Mouse (Mus musculus): ENCODE data around the gene Tmed8.
"Not testable (repeated sequence)": the region's sequence is repeated elsewhere in the genome, so short reads cannot be mapped to it uniquely, and the experiment has no call there.

Tmed8 gene

GRCm38 (mm10) chr12:87158099-87158498, 42.2 kb downstream of the Tmed8 start:
- DNase-seq = no peak

GRCm38 (mm10) chr12:87157361-87157760, 42.9 kb downstream of the Tmed8 start:
- no peak for DNase-seq

- not testable (repeated sequence) for DNase-seq
Observed at GRCm38 (mm10) chr12:87154448-87154847, 45.8 kb downstream of the Tmed8 start.

- DNase-seq = no peak
Observed at GRCm38 (mm10) chr12:87149471-87149870, 50.8 kb downstream of the Tmed8 start.

GRCm38 (mm10) chr12:87148136-87148535, 52.1 kb downstream of the Tmed8 start:
- DNase-seq = no peak

GRCm38 (mm10) chr12:87147395-87148089, 52.7 kb downstream of the Tmed8 start, which contains the start of gene Pomt2:
Pomt2 (minus strand) TSS chr12:87147968.
- peak; percentile 98 for DNase-seq

- DNase-seq = peak; percentile 96
Observed at GRCm38 (mm10) chr12:87146966-87147365, 53.3 kb downstream of the Tmed8 start, which contains the start of gene Gstz1. Gstz1 (plus strand) TSS chr12:87147165.

GRCm38 (mm10) chr12:87142156-87142555, 58.1 kb downstream of the Tmed8 start:
- no peak for DNase-seq

GRCm38 (mm10) chr12:87138768-87139167, 61.5 kb downstream of the Tmed8 start:
- no peak for DNase-seq

- peak; percentile 85 for DNase-seq
Observed at GRCm38 (mm10) chr12:87138342-87138701, 61.9 kb downstream of the Tmed8 start.

GRCm38 (mm10) chr12:87137439-87138341, 62.6 kb downstream of the Tmed8 start:
- peak; percentile 95 for DNase-seq

GRCm38 (mm10) chr12:87132784-87133183, 67.5 kb downstream of the Tmed8 start:
- no peak for DNase-seq

GRCm38 (mm10) chr12:87132210-87132609, 68.0 kb downstream of the Tmed8 start:
- DNase-seq = no peak

GRCm38 (mm10) chr12:87131619-87132018, 68.6 kb downstream of the Tmed8 start:
- DNase-seq = peak; percentile 72

GRCm38 (mm10) chr12:87131181-87131580, 69.1 kb downstream of the Tmed8 start:
- DNase-seq = no peak

- DNase-seq = no peak
Observed at GRCm38 (mm10) chr12:87130224-87130623, 70.0 kb downstream of the Tmed8 start.

- DNase-seq = peak; percentile 84
Observed at GRCm38 (mm10) chr12:87127256-87127655, 73.0 kb downstream of the Tmed8 start.

- no peak for DNase-seq
Observed at GRCm38 (mm10) chr12:87121918-87122589, 78.2 kb downstream of the Tmed8 start.
